Mouse (Mus musculus) heart, adult 8-10 months (tissue): ENCODE data around the gene Sorbs2. TPM values are rescaled to one million over a fixed set of nuclear protein-coding genes. Genes with fewer than 3 reads are reported as not detected.

Source experiments
- DNase-seq: peaks from one replicate; pipeline ENCODE4 v3.0.0; 2022; ENCODE audit warnings: low spot score
- total RNA-seq, 4 experiments: library from RNA; stranded (reverse); gene quantifications; 2 replicates each; pipeline ENCODE4 v1.2.4; 2022

The Sorbs2 gene
- total RNA-seq: 100 to 1,000 TPM; 587 to 749 (median 714) TPM

GRCm38 (mm10) chr8:45507634-45508321, at the start of gene Sorbs2:
TSS of gene Sorbs2 (plus strand) at chr8:45507788.
- no peak for DNase-seq

GRCm38 (mm10) chr8:45457874-45458273, 49.7 kb upstream of the Sorbs2 start:
- no peak for DNase-seq

- DNase-seq: no peak
Measured at GRCm38 (mm10) chr8:45469006-45469405, 38.6 kb upstream of the Sorbs2 start.

- peak; percentile 24 for DNase-seq
Measured at GRCm38 (mm10) chr8:45469507-45470178, 37.9 kb upstream of the Sorbs2 start.

GRCm38 (mm10) chr8:45480886-45481285, 26.7 kb upstream of the Sorbs2 start:
- no peak for DNase-seq

GRCm38 (mm10) chr8:45486281-45486680, 21.3 kb upstream of the Sorbs2 start:
- DNase-seq: no peak

GRCm38 (mm10) chr8:45503971-45504370, 3.6 kb upstream of the Sorbs2 start:
- no peak for DNase-seq

GRCm38 (mm10) chr8:45506376-45506775, 1.2 kb upstream of the Sorbs2 start:
- DNase-seq: no peak

- no peak for DNase-seq
Measured at GRCm38 (mm10) chr8:45507277-45507633, 333 bp upstream of the Sorbs2 start.

- DNase-seq: no peak
Measured at GRCm38 (mm10) chr8:45508521-45509104, 1.0 kb downstream of the Sorbs2 start.

GRCm38 (mm10) chr8:45512369-45512768, 4.8 kb downstream of the Sorbs2 start:
- DNase-seq: no peak

- DNase-seq: no peak
Measured at GRCm38 (mm10) chr8:45521595-45521994, 14.0 kb downstream of the Sorbs2 start.

- no peak for DNase-seq
Measured at GRCm38 (mm10) chr8:45527708-45528107, 20.1 kb downstream of the Sorbs2 start.

GRCm38 (mm10) chr8:45528890-45529289, 21.3 kb downstream of the Sorbs2 start:
- no peak for DNase-seq

GRCm38 (mm10) chr8:45536578-45536977, 29.0 kb downstream of the Sorbs2 start:
- DNase-seq: no peak

- no peak for DNase-seq
Measured at GRCm38 (mm10) chr8:45540513-45540912, 32.9 kb downstream of the Sorbs2 start.

GRCm38 (mm10) chr8:45552175-45552574, 44.6 kb downstream of the Sorbs2 start:
- DNase-seq: no peak

GRCm38 (mm10) chr8:45554627-45555026, 47.0 kb downstream of the Sorbs2 start:
- no peak for DNase-seq

- DNase-seq: no peak
Measured at GRCm38 (mm10) chr8:45557936-45558335, 50.3 kb downstream of the Sorbs2 start.

GRCm38 (mm10) chr8:45558426-45558825, 50.8 kb downstream of the Sorbs2 start:
- no peak for DNase-seq

- no peak for DNase-seq
Measured at GRCm38 (mm10) chr8:45559176-45559820, 51.7 kb downstream of the Sorbs2 start.

- no peak for DNase-seq
Measured at GRCm38 (mm10) chr8:45565189-45565588, 57.6 kb downstream of the Sorbs2 start.
